ENCODE assay signal across 18 mouse cellular contexts in genomic region chr17:42307001-42307400, GRCm38 (mm10). TPM values are rescaled to one million over a fixed set of nuclear protein-coding genes. Genes with fewer than 3 reads are reported as not detected.
"Had no signal": no experiment of that assay in that cellular context is flagged by ENCODE, and none has a peak within 500 bp of the region (broad histone marks: within the 10 kb centered on the region; RNA-seq: fewer than 3 reads in every experiment).

No protein-coding gene starts in this region.

- H3K27me3 ChIP-seq: limb, embryonic 13.5 days; liver, embryonic 12.5 days; liver, embryonic 15.5 days; midbrain, embryonic 12.5 days had no signal

- H3K9me3 ChIP-seq: limb, embryonic 10.5 days; limb, embryonic 13.5 days; liver, embryonic 12.5 days; liver, embryonic 15.5 days; midbrain, embryonic 12.5 days had no signal

- ATAC-seq: liver, embryonic 12.5 days; midbrain, embryonic 16.5 days had no signal

- H3K36me3 ChIP-seq: limb, embryonic 10.5 days; limb, embryonic 13.5 days; liver, embryonic 12.5 days; liver, embryonic 15.5 days; midbrain, embryonic 12.5 days had no signal

- H3K4me3 ChIP-seq: layer of hippocampus, adult 2 months; limb, embryonic 10.5 days; limb, embryonic 13.5 days; liver, embryonic 12.5 days; liver, embryonic 15.5 days; midbrain, embryonic 12.5 days had no signal

- H3K9ac ChIP-seq: limb, embryonic 13.5 days; liver, embryonic 12.5 days; liver, embryonic 15.5 days; midbrain, embryonic 12.5 days had no signal

- H3K27ac ChIP-seq: kidney, postnatal 0 days; layer of hippocampus, adult 2 months; limb, embryonic 10.5 days; limb, embryonic 13.5 days; liver, embryonic 12.5 days; liver, embryonic 15.5 days; macrophage; midbrain, embryonic 12.5 days; stomach, postnatal 0 days had no signal

- H3K4me2 ChIP-seq: limb, embryonic 13.5 days; liver, embryonic 12.5 days; liver, embryonic 15.5 days; midbrain, embryonic 12.5 days had no signal

- DNase-seq: kidney, postnatal 25 days; layer of hippocampus, adult 9-11 months; liver; lung, adult 18-20 months; lung, postnatal 14 days; right cerebral cortex, postnatal 4 days; thymus, postnatal 25 days had no signal

- H3K4me1 ChIP-seq: limb, embryonic 10.5 days; limb, embryonic 13.5 days; liver, embryonic 12.5 days; liver, embryonic 15.5 days; midbrain, embryonic 12.5 days had no signal

RNA-seq across cellular contexts. Expression of gene Ptchd4, which starts 8.7 kb away (rescaled TPM):
- total RNA-seq: megakaryocyte, adult 5-6 weeks had no signal
- polyA plus RNA-seq: liver, embryonic 15.5 days; macrophage had no signal
